Mouse (Mus musculus) heart, adult 2 months (tissue): ENCODE data around the gene Ghr.

ENCODE experiments used
- CTCF ChIP-seq: fragments of 200-600 bp; IDR thresholded peaks from 2 replicates; pipeline ENCODE4 v1.8.1; 2022; ENCODE audit warnings: antibody characterized with exemption, mild to moderate bottlenecking, moderate library complexity
- POLR2A ChIP-seq: fragments of 200-500 bp; IDR thresholded peaks from 2 replicates; pipeline ENCODE4 v1.6.1; 2011; ENCODE audit warnings: mild to moderate bottlenecking, low read depth, low read length, control low read depth; ENCODE audit not compliant: insufficient read depth

DNA sequence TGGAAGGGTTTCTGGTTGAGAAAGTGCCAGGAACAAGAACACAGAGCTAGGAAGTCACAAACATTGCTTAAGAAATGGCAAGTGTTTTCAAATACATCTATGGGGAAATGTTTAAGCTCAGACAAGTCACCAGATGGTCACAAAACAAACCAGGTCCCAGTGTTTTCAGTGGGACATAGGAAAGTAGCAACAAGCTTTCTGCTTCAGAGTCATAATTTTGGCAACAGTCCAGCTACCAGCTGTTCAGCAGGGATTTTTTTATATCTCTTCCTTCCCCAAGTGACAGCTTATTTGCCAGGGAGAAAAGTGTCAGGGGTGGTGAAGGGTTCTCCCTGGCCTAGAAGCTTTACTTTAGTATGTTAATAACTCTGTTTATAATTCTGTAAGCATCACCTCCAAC lies 270.4 kb downstream of the Ghr start:
- no peak for TF ChIP-seq POLR2A
- no peak for TF ChIP-seq CTCF
